Mouse (Mus musculus) heart, adult 2 months (tissue): Measurements from ENCODE around the gene Cpb2. TPM values are rescaled to one million over a fixed set of nuclear protein-coding genes. Genes with fewer than 3 reads are reported as not detected.

Experiments used
- DNase-seq, 2 experiments: peaks; one replicate each; pipeline ENCODE4 v3.0.0; 2021
- H3K27ac ChIP-seq: fragments of 200-600 bp; 2 replicates; pipeline ENCODE4 v1.8.1; 2022
- H3K27me3 ChIP-seq: fragments of 200-500 bp; 2 replicates; pipeline ENCODE4 v1.6.1; 2012; ENCODE audit warnings: mild to moderate bottlenecking, low read length, inconsistent platforms, mixed read lengths; ENCODE audit not compliant: control insufficient read depth, insufficient read depth
- H3K36me3 ChIP-seq: fragments of 200-500 bp; 2 replicates; pipeline ENCODE4 v1.6.1; 2012; ENCODE audit warnings: low read length, inconsistent platforms; ENCODE audit not compliant: control insufficient read depth, insufficient read depth
- H3K4me1 ChIP-seq: fragments of 200-500 bp; 2 replicates; pipeline ENCODE4 v1.6.1; 2011; ENCODE audit warnings: low read length; ENCODE audit not compliant: control insufficient read depth, insufficient read depth
- H3K4me3 ChIP-seq: fragments of 200-600 bp; 2 replicates; pipeline ENCODE4 v1.8.1; 2022
- H3K79me2 ChIP-seq: fragments of 200-500 bp; replicated peaks from 2 replicates; pipeline ENCODE4 v1.6.1; 2012; ENCODE audit warnings: mild to moderate bottlenecking, inconsistent platforms, low read length, moderate library complexity, mixed read lengths; ENCODE audit not compliant: control insufficient read depth, insufficient read depth
- H3K9ac ChIP-seq: fragments of 200-500 bp; 2 replicates; pipeline ENCODE4 v1.6.1; 2012; ENCODE audit warnings: low read depth, mild to moderate bottlenecking, control low read depth, inconsistent platforms, low read length, mixed read lengths
- CTCF ChIP-seq: fragments of 200-600 bp; IDR thresholded peaks from 2 replicates; pipeline ENCODE4 v1.8.1; 2022; ENCODE audit warnings: antibody characterized with exemption, mild to moderate bottlenecking, moderate library complexity
- EP300 ChIP-seq: fragments of 200-500 bp; IDR thresholded peaks from 2 replicates; pipeline ENCODE4 v1.6.1; 2011; ENCODE audit warnings: low read depth, low read length, control low read depth; ENCODE audit not compliant: insufficient read depth
- POLR2A ChIP-seq: fragments of 200-500 bp; IDR thresholded peaks from 2 replicates; pipeline ENCODE4 v1.6.1; 2011; ENCODE audit warnings: mild to moderate bottlenecking, low read depth, low read length, control low read depth; ENCODE audit not compliant: insufficient read depth
- WGBS: fragments of 180-500 bp; shearing (Covaris S2); methylation state at CpG from one replicate; pipeline ENCODE4 v1.1.7; 2018; 5-methylcytosine and 5-hydroxymethylcytosine counted together
- intact Hi-C: fragments of 180-260 bp; cut with DNase I; formaldehyde crosslinking; loops from one replicate; pipeline ENCODE4 v1.15.1; 2025
- polyA plus RNA-seq: library from polyadenylated mRNA; depleted of rRNA; stranded (reverse); fragments of >200 nt; gene quantifications from 2 replicates; pipeline ENCODE4 v1.2.3, GENCODE M21; 2012
- total RNA-seq, 2 experiments: library from RNA; stranded (reverse); gene quantifications; 2 replicates each; pipeline ENCODE4 v1.2.3; 2021

Cpb2 gene
- total and polyA plus RNA-seq, 3 experiments, result not detected

GRCm38 (mm10) chr14:75236636-75237003, 5.5 kb upstream of the Cpb2 start:
- WGBS, result 80% methylated on average over 4 of the region's 4 CpGs

DNA sequence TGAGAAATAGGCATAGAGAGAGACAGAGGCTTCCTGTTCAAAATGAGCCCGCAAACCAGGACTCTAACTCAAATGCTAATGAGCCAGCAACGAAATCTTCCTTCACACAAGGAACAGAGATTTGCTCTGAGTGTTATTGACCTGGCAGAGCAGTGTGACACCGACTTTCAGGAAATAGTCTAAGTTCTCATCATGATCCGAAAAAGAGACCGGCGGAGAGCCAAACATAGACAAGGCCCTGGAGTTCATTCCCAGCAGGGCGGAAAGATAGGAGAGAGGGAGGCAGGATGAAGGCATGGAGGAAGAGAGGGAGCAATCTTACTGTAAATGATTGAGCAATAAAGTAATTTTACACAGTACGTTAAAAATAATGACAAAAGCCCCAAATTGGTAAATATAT, 5.0 kb upstream of the Cpb2 start:
- no peak for DNase-seq
- Histone ChIP-seq H3K9ac (no peak overlapping the region), H3K36me3 (no peaks in the 10 kb centered on the region), H3K27ac (no peak overlapping the region), H3K4me1 (no peaks in the 10 kb centered on the region), H3K79me2 (no peaks in the 10 kb centered on the region), H3K27me3 (no peaks in the 10 kb centered on the region), H3K4me3 (no peak overlapping the region)
- intact Hi-C loops, result no loop called here
- TF ChIP-seq POLR2A (no peak), CTCF (no peak), EP300 (no peak)
- 68% methylated on average over 8 of the region's 8 CpGs for WGBS

More at GRCm38 (mm10) chr14:75236636-75237003, 5.5 kb upstream of the Cpb2 start:
- H3K27me3 ChIP-seq, result no peaks in the 10 kb centered on the region
- intact Hi-C loops, result no loop called here
- no peaks in the 10 kb centered on the region for H3K36me3 ChIP-seq
- no peaks in the 10 kb centered on the region for H3K79me2 ChIP-seq
- H3K4me3 ChIP-seq, result no peak overlapping the region
- TF ChIP-seq CTCF (no peak), POLR2A (no peak), EP300 (no peak)
- H3K4me1 ChIP-seq, result no peaks in the 10 kb centered on the region
- no peak overlapping the region for H3K27ac ChIP-seq
- no peak overlapping the region for H3K9ac ChIP-seq
- no peak for DNase-seq

DNA sequence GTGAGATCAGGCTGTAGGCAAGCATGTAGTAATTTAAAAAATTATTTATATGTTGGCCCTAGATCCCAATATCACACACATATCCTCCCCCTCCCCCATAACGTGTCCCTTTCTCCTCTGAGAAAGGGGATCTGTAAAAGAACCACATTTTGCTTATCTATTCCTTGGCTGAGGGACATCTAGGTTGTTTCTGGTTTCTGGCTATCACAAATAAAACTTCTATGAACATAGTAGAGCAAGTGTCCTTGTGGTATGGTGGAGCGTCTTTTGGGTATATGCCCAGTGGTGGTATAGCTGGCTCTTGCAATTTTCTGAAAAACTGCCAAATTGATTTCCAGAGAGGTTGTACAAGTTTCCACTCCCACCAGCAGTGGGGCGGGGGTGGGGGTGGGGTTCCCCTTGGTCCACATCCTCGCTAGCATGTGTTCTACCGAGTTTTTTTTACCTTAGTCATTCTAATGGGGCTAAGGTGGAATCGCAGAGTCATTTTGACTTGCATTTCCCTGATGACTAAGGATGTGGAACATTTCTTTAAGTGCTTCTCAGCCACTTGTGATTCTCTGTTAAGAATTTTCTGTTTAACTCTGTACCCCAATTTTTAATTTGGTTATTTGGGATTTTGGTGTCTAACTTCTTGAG, 3.9 kb upstream of the Cpb2 start:
- 64% methylated on average over 6 of the region's 6 CpGs for WGBS
- H3K9ac ChIP-seq, result no peak overlapping the region

GRCm38 (mm10) chr14:75246024-75247000, 4.2 kb downstream of the Cpb2 start:
- Histone ChIP-seq H3K27me3 (no peaks in the 10 kb centered on the region), H3K9ac (no peak overlapping the region), H3K4me3 (no peak overlapping the region), H3K4me1 (no peaks in the 10 kb centered on the region), H3K79me2 (no peaks in the 10 kb centered on the region), H3K27ac (no peak overlapping the region), H3K36me3 (no peaks in the 10 kb centered on the region)
- intact Hi-C loops, result no loop called here
- WGBS, result 76% methylated on average over 11 of the region's 11 CpGs
- DNase-seq, result no peak
- TF ChIP-seq EP300 (no peak), POLR2A (no peak), CTCF (no peak)

More for the DNA sequence above, 3.9 kb upstream of the Cpb2 start:
- intact Hi-C loops, result no loop called here
- Histone ChIP-seq H3K4me3 (no peak overlapping the region), H3K27ac (no peak overlapping the region), H3K27me3 (no peaks in the 10 kb centered on the region), H3K4me1 (no peaks in the 10 kb centered on the region), H3K36me3 (no peaks in the 10 kb centered on the region), H3K79me2 (no peaks in the 10 kb centered on the region)
- DNase-seq, result no peak
- TF ChIP-seq CTCF, result no peak
- TF ChIP-seq EP300, result no peak
- no peak for TF ChIP-seq POLR2A

DNA sequence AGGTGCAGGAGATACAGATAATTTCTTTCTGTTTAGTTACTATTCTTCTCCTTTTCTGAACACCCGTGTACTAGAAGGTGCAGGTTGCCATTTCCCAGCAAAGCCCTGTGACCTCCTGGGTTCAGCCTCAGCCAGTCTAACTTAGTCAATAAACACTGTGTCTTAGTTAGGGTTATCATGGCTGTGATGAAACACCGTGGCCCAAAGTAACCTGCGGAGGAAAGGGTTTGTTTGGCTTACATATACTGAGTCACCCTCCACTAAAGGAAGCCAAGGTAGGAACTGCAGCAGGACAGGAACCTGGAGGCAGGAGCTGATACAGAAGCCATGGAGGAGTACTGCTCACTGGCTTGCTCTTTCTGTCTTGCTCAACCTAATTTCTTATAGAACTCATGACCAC, 8.3 kb downstream of the Cpb2 start:
- intact Hi-C loops, result loop anchor here (10.0 kb wide), 1 partner anchor 384 kb away; no protein-coding TSS in a partner anchor
- Histone ChIP-seq H3K4me1 (no peaks in the 10 kb centered on the region), H3K36me3 (no peaks in the 10 kb centered on the region), H3K79me2 (no peaks in the 10 kb centered on the region), H3K4me3 (no peak overlapping the region), H3K9ac (no peak overlapping the region), H3K27me3 (no peaks in the 10 kb centered on the region), H3K27ac (no peak overlapping the region)
- no peak for DNase-seq
- no peak for TF ChIP-seq EP300
- no peak for TF ChIP-seq POLR2A
- TF ChIP-seq CTCF, result no peak
- WGBS, result 69% methylated on average over 3 of the region's 3 CpGs

- TF ChIP-seq CTCF (peak; percentile 57), POLR2A (no peak)
- Histone ChIP-seq H3K27me3 (no peaks in the 10 kb centered on the region), H3K36me3 (no peaks in the 10 kb centered on the region), H3K27ac (no peak overlapping the region), H3K9ac (no peak overlapping the region), H3K79me2 (no peaks in the 10 kb centered on the region), H3K4me1 (no peaks in the 10 kb centered on the region), H3K4me3 (no peak overlapping the region)
- 33% methylated on average over 5 of the region's 5 CpGs for WGBS
- no peak for DNase-seq
- intact Hi-C loops, result loop anchor here (10.0 kb wide), 1 partner anchor 378 kb away; no protein-coding TSS in a partner anchor
Observed at GRCm38 (mm10) chr14:75256521-75256920, 14.4 kb downstream of the Cpb2 start.
